Mouse (Mus musculus) lung, postnatal 10 days (tissue): ENCODE data around the gene Kdm3a.

Experiments used
- DNase-seq: peaks from one replicate; pipeline ENCODE4 v3.0.0; 2021

Gene Kdm3a

GRCm38 (mm10) chr6:71569025-71569424, 63.8 kb downstream of the Kdm3a start:
- no peak for DNase-seq

GRCm38 (mm10) chr6:71568616-71569015, 64.2 kb downstream of the Kdm3a start:
- DNase-seq: no peak

DNA sequence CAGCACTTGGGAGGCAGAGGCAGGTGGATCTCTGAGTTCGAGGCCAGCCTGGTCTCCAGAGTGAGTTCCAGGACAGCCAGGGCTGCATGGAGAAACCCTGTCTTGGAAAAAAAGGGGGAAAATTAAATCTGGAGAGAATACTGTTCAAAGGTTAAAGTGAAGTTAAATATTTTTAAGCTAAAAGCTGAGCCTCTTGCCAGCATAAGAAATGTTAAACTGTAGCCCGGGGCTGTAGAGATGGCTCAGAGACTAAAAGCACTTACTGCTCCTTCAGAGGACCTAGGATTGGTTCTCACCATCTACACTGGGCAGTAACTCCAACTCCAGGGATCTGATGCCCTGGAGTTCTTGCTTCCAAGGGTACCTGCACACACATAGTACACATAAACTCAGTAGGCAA, 76.0 kb downstream of the Kdm3a start:
- DNase-seq: no peak

DNA sequence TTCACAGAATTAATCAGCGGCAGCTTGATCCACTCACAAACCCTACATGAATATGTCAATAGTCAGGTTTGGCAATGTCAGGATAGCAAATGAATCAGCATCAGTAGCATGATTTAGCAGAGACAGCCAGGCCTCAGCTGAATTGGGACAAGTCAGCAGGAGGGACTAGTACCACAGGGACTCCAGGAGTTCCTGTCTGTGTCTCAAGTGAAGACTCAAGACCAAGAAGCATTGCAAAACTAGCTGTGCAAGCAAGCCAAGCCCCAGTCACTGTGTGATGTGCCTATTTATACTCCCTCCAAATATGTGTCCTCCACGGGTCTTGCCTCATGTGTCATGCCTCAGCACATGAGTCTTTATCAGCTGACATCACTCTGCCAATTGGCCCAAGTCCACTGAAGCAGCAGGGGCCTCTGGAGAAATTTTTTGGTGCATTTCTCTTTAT, 77.3 kb downstream of the Kdm3a start:
- DNase-seq: peak; percentile 41

- DNase-seq: peak; percentile 97
Observed at GRCm38 (mm10) chr6:71543686-71544499, 88.9 kb downstream of the Kdm3a start, which contains the start of gene Chmp3. Chmp3 (plus strand) TSS chr6:71543797.
